Mouse (Mus musculus) thymus, adult 2 months (tissue): Measurements from ENCODE around the gene Asb1.

ENCODE experiments used
- CTCF ChIP-seq: fragments of 200-500 bp; IDR thresholded peaks from 2 replicates; pipeline ENCODE4 v1.5.1; 2012; ENCODE audit warnings: mild to moderate bottlenecking, control low read depth, low read length, moderate library complexity, borderline replicate concordance; ENCODE audit not compliant: control insufficient read depth, poor library complexity, insufficient read depth; ENCODE audit errors: extremely low read depth
- POLR2A ChIP-seq: fragments of 200-500 bp; IDR thresholded peaks from 2 replicates; pipeline ENCODE4 v1.6.1; 2012; ENCODE audit warnings: mild to moderate bottlenecking, low read length, control low read depth, moderate library complexity; ENCODE audit not compliant: control insufficient read depth, poor library complexity, insufficient read depth; ENCODE audit errors: extremely low read depth

- TF ChIP-seq CTCF: no peak
- TF ChIP-seq POLR2A: no peak
These were observed 25.4 kb upstream of the Asb1 start for GRCm38 (mm10) chr1:91514916-91515315.
